Mouse (Mus musculus): ENCODE measurements around the gene Crip1.

Crip1 gene

DNA sequence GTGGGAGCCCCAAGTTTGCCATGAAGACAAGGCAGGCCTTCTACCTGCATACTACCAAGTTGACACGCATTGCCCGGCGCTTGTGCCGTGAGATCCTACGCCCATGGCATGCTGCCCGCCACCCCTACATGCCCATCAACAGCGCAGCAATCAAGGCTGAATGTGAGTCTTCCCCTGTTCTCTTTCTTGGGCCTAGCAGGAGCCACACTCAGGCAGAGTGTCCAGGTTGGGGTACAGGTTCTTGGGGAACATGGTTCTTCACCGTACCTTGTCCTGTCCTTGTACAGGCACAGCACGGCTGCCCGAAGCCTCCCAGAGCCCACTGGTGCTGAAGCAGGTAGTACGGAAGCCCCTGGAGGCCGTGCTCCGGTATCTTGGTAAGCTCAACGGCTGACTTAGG, 14.5 kb upstream of the Crip1 start:
- DNase-seq (ENCODE audit: low spot score in 2 of 2) = no peak

DNA sequence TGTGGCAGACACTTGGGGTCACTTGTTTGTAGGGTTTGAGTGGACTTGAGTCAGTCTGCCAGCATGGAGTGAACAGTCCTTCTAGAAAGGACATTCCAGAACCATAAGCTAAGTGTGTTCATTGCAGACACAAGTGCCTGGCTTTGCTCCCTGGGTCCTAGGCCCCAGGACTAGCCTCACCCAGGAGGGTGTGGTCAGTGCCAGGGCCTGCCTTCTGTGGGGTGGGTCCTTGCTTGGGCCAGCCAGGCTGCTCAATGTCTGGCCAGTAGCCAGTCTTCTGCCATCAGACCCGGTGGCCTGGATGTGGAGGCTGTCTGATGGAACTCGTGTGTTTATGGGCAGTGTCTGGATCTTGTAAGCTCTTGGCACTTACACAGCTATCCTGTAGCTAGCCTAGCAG, 13.5 kb upstream of the Crip1 start:
- DNase-seq (ENCODE audit: low spot score in 2 of 2) = no peak

DNA sequence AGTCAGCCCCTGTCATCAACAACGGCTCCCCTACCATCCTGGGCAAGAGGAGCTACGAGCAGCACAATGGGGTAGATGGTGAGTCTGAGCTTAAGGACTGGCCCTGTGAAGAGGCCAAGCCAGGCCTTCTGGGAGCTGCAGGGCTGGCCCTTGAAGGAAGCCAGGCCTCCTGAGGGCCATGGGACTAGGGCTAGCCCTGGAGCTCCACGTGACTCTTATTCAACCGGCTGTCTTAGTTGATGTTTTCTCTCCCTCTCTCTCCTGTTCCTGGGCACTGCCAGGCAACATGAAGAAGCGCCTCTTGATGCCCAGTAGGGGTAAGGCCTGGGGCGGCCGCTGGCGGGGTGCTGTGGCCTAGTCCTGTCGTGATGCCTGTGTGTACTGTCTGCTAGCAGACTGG, 12.9 kb upstream of the Crip1 start:
- no peak for DNase-seq (ENCODE audit: low spot score in 2 of 2)

DNA sequence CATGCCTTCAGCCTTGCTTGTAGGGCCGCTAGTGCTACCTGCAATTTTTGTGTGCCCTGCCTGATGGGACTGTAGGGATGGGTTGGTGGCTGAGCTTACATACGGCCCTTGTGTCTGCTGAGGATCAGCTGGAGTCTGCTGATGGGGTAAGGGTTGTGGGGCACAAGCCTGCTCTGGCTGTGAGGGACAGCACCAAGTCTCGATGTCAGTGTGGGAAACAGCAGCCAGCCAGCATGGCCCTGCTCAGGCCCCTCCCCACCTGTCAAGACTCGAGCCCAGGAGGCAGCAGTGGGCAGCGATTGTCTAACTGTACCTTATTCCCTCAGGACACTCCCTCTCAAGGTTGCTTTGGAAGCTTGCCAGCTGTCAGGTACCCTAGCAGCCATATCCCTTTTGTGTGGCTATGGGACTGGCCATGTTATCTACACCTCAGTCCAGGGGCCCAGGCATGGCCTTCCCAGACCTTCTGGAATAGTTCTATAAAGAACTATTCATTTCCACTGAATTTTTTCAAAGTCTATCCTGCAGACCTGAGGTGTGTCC, 12.2 kb upstream of the Crip1 start:
- no peak for DNase-seq (ENCODE audit: low spot score in 2 of 2)

DNA sequence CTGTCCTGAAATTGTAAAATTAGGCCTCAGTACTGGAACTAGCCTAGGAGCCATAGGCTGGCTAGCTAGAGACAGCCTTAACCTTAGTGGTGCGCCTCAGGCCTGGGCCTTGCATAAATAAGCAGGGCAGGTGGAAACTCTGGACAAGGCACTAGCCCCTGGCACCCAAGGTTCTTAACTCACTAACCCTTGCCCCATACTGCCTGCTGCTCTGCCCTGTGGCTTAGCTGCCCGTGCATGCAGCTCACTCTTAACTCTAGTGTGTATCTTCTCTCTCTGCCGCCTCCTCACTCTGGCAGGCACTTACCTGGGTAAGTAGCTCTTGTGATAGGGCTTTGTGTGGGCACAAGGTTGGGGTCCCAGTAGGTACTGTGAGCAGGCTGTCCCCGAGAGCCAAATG, 11.6 kb upstream of the Crip1 start:
- DNase-seq (ENCODE audit: low spot score in 2 of 2) = no peak

DNA sequence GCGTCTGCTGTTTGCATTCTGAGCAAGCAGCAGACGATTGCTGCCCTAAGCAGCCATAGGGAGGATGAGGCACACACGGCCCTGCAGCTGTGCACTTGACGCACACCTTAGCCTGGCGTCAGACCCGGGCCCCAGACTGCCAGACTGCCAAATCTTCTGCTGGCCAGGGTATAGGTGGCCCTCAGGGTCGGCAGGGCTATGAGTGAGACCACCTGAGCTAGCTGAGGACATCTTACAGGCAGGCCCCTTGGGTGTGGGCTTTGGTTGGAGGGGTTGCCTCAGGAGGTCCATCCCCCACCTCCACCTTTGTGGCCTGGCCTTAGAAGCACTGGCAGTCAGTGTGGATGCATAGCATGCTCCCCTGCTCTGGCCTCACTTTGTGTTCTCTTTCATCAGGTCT, 10.7 kb upstream of the Crip1 start:
- no peak for DNase-seq (ENCODE audit: low spot score in 2 of 2)

DNA sequence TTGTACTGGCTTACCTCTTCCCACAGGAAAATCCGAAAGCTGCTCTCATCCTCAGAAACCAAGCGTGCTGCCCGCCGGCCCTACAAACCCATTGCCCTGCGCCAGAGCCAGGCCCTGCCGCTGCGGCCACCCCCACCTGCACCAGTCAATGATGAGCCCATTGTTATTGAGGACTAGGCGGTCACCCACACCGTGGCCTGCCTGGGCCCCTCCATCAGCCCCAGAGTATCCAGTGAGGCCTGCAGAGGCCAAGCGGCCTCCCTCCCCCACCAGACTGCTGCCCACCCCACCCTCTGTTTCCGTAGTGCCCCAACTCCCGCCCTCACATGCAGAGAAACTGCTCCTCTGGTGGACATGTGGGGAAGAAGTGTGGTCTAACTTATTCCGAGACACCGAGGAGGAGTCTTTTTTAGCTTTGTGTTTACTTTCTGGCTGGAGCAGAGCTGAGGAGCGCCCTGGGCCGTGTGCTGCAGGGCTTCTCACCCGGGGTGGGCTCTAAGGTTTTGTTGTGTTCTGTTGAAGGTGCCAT, 9.6 kb upstream of the Crip1 start:
- no peak for DNase-seq (ENCODE audit: low spot score in 2 of 2)

DNA sequence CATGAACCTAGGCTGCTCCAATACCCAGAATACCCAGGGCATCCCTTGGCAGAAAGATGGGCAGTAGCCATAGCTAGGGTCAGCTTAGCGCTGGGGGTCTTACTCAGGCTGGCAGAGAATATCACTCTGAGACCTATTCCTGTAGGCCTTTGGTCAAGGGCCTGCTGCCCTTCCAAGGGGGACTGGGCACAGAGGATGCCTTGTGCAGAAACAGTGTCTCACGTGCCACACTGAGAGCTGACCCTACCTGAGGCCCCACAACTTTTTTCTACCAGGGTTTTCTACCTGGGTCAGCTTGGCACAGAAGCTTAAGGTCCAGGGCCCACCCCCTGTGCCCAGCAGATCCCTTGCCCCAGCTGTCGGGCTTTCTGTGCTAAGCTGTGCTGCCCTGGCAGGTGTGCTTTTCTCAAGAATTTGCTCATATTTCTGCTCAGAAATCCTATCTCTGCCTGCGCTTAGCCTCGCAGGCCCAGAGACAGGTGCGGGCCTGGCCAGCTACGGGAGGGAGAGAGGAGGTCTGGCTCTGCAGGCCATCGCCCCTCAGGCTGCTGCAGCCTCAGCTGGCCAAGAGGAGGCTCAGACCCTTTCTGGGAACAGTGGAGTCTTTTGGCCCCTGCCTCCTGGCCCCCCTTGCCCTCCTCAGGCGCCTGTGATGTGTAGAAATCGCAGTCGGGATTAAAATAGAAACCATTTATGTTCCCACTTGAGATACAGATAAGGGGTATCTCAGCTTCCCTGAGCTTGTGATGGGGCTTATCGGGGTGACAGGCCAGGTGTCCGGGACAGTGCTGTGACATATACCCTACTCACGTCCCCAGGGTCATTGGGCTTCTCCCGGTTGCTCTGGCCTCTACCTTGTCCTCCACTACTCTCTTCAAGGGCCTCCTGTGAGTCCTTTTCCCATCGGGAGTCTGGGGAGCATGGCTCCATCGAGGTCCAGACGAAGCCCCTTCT, 8.6 kb upstream of the Crip1 start:
- DNase-seq (ENCODE audit: low spot score in 2 of 2) = no peak

DNA sequence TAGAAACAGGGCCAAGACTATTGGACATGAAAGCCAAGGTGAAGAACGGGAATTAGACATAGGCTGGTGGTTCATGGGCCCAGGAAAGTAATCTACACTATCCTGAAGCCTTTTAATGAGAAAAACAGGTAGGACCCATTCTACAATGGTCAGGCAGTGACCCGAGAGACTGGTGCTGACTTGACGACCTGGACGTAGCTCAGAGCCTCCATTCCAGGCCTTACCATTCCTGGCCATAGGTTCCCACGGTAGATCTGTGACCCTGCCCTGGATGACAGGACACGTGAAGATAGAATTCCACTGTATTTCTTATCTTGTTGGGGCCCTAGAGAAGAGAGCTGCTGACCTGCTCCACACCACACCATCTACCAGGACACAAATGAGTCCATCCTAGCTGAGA, 7.8 kb upstream of the Crip1 start:
- DNase-seq (ENCODE audit: low spot score in 2 of 2) = no peak

DNA sequence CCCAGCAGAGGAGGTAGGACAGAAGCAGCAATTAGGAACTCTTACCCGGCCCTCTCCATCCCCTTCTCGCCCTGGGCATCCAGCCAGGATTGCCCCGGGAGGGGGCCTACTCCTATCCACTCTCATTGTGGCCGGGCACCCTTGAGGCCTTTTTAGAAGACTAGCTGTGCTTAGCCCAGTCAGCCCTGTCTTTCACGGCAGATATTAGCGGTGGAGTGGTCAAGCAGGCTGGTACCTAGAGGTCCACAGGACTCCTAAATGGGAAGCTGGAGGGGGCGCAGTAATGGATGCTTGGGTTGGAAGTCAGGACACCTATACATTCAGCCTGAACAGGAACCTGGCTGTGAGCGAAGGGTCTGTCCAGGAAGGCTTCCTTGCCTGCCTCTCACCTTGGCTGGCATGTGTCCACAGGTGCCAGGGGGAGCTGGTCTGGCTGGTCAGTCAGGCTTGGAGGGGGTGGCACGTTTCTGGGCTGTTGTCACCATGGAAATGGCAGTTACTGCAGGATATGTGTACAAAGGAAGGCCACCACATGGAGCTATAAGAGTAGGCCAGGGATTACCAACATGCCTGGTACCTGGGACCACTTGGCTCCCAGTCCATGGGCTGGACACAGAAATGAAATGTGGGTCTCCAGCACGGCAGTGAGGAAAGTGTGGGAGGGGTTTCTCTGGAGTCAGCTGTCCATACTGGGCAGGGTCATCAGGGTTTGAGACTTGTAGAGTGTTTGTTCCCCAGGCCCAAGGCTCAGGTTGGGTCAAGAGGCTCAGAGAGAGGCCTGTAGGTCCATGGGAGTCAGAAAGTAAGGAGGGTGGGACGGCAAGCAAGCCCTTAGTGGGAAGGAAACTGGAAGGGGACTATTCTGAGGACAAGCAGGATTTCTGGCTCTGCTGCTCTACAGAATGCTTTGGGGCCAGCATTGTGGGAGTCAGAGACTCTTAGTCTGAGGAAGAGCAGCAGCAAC, 6.9 kb upstream of the Crip1 start:
- DNase-seq (ENCODE audit: low spot score in 2 of 2) = no peak

DNA sequence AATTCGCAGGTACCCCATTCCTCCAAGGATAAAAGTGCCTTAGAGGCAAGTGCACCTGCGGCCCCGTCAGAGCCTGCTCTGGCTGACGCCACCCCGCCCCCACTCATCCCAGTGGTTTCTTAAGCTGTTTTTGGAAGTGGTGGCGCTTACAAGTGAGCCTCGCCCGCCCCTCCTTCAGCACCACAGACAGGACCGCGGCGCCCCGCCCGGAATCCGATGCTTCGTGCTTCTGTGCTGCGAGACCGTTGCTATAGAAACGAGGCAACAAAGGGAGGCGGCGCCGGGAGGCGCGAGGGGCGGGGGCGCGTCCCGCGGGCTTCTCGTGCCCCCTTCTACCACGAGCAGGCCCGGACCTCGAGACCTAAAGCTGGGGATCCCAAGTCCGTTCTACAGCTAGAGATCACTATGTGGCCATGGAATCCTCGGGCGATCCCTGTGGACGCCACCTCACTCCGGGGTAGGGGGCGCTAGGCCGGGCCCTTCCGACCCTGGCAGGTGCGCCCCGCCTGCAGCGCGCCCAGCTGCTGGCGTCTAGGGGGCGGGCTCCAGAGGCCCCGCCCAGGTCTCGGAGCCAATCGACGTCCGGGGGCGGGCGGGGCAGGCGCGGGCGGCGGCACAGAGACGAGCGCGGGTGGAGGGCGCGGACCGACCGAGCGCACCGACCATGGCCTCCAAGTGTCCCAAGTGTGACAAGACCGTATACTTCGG, 6.1 kb upstream of the Crip1 start, which contains the start of gene Crip2:
Gene Crip2 (plus strand): TSS at position 329 of the 708 bp plus-strand sequence.
- peak; percentile 77 to 89 for DNase-seq (ENCODE audit: low spot score in 2 of 2)

DNA sequence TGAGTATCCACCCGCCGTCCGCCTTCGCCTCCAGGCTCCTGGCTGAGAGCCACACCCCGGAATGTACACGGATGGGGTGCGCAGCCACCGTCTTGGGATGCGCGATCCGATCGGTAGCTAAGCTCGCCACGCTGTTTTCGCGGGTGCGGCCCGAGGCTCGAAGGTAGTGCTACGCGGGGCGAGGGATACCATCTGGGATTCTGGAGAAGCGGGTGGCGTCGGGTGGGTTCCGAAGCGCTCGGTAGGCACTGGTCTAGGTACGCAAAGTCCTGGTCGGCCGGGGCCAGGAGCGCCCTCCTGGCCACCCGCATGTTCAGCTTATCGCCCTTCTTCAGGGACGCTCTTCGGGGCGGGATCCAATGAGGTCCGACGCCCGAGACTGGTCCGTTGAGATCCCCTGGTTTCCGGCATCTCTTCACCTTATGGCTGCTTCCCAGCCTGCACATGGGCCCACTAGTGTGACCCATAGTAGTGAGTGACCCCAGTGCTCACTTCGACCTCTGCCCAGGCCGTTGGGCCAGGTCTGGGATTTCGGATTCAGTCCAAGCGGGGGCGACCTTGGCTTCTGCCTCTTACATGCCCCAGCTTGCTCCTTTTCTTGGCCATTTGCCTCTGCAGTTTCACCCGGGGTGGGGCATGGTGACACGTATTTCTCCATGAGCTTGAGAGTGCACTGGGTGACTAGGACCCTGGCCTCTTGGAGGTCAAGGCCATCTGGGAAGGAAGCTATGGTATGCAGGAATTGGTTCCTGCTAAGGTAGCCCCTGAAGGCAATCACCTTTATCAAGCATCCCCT, 5.3 kb upstream of the Crip1 start:
- DNase-seq (ENCODE audit: low spot score in 2 of 2) = no peak

DNA sequence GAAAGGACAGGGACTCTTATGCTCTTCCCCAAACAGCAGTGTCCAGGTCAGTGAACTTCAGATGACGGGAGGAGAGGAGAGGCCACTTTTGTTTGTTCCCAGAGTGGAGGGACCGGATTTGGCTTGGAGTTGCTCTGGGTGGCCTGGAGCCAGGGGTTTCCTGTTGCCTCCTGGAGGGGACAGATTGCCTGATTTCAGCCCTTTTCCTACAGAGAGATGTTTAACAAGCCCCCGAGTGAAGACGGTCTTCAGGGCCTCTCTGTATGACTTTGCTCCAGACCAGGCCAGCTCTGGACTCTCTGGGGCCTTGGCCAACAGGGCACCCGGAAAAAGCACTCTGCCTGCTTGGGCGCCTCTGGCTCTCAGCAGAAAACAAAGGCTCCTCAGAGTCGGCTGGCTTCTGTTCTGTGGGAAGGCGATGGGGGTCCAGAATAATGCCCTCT, 4.6 kb upstream of the Crip1 start:
- no peak for DNase-seq (ENCODE audit: low spot score in 2 of 2)

DNA sequence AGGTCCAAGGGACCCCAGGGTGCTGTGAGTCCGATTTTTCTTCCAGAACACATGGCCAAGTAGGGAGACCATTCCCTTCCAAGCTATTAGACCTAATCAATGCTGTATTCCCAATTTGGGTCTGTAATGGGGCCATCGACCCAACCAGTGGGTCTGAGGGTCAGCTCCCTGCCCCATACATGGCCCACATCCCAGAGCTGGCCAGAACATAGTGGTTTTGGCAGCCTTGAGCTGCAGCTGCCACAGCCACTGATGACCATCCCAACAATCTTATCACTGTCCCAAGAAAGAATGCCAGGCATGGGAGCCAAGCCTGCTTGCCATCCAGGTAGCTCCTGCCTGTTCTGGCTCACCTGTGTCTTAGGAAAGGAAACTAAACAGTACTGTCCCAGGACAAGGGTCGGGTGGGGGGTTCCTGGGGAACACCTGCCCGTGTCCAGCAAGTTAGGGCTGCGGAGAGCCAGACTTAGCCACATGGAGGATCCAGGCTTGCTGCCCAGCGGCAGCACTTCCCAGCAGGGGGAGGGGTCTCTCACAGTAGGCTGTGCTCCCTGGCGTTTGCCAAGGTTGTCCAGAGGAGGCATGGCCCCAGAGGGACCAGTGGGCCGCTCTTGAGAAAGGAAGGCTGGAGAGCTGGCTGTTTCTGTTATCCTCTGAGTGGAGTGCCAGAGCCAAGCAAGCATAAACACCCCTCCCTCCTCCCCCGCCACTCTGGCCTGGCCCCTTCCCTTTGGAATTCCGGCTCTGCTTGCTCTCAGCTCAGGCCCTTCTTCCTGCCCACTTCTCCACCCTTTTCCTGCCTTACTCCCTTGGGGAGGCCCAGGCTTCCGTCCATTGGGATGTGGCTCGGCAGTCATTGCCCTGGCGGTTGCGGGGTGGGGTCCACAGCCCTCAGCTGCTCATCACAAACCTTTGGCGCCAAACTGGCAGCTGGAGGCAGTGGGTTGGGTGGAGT, 3.8 kb upstream of the Crip1 start:
- no peak for DNase-seq (ENCODE audit: low spot score in 2 of 2)

DNA sequence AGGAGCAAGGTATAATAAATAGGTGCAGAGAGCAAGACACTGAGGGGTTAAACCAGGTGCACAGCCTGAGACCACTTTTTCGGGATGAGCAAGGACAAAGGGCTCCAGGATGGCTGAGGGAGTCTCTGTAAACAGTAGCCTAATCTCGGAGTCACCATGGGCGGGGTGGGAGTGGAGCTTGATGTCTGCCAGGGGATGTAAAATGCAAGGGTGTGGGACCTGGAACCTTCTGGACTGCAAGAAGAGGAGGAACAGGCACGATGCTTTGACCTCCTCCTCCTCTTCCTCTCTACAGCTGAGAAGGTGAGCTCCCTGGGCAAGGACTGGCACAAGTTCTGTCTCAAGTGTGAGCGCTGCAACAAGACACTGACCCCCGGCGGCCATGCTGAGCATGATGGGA, 3.0 kb upstream of the Crip1 start:
- DNase-seq (ENCODE audit: low spot score in 2 of 2) = no peak

DNA sequence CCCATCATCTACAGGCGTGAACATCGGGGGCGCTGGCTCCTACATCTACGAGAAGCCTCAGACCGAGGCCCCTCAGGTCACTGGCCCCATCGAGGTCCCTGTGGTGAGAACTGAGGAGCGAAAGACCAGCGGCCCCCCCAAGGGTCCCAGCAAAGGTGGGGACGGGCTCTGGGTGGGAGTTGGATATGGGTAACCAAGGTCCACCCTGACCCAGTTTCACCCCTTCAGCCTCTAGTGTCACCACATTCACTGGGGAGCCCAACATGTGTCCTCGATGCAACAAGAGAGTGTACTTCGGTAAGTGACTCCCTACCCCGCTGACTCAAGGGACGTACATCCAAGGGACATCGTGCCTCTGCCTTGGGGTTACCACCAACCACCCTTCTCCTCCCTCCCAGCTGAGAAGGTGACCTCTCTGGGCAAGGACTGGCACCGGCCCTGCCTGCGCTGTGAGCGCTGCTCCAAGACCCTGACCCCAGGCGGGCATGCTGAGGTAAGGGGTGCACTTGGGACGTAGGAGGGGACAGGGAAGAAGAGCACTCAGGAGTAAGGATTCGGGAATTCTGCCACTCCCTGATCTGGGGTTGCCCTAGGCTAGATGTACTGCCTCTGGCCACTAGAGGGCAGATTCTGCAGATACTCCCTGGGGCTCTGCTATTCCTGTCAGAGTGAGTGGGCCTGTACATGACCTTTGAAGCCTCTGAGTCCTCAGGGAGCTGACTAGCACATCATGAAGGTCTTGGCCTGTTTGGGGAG, 1.9 kb upstream of the Crip1 start:
- DNase-seq (ENCODE audit: low spot score in 2 of 2) = peak; percentile 45 to 48

DNA sequence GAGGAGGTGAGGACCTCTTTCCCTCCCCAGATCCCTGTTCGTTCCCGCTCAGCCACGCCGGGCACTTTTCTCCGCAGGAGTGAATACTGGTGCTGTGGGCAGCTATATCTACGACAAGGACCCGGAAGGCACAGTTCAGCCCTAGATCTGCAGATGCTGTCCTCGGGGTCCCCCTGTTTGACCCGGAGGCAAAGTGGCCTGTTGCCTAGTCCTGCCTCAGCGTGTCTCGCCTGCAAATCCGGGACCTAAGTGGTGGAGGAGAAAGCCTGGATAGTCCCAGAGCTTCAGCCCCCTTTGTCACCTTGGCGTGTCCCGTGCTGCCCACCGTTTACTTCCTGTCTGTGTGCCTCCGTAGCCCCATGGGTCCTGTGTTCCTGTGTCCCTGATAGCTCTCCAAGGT, 1.2 kb upstream of the Crip1 start:
- no peak for DNase-seq (ENCODE audit: low spot score in 2 of 2)

DNA sequence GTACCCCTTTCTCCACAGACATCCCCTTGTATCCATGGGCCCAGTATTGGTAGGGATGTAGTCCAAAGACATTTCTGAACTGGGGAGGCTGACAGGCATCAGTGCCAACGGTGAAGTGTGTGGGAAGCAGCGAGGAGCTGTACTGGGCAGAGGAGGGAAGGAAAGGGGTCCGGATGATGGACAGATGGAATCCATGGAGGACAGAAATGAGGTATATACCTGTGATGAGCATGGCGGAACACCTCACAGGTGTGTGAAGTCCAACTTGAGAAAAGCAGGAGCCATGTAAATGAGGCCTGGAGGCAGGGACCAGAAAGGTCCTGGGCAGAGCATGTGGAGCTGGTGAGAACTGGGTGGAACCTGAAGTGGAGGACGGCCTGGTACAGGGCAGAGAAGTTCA, 525 bp upstream of the Crip1 start:
- DNase-seq (ENCODE audit: low spot score in 2 of 2) = no peak

DNA sequence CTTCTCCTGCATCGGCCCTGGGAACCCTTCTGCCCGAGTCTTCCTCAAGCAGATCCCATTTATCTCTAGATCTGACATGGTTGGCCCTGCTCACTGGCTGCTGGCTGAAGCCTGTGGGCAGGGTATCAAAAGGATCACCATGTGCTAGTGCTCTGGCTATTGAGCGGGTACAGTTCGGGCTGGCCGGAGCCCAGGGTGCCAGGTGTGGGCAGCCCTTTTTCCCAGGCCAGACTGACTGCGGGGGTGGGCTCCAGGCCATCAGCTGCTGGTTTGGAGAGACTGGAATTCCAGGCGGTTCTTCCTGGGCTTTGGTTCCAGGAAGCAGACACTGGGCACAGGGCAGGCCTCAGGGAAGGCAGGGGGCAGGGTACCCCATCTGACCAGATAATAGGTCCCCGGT, 1.4 kb downstream of the Crip1 start:
- no peak for DNase-seq (ENCODE audit: low spot score in 2 of 2)
